Mouse (Mus musculus) adipose tissue, adult 10 weeks (tissue): ENCODE data around the gene Aldh1b1. TPM values are rescaled to one million over a fixed set of nuclear protein-coding genes. Genes with fewer than 3 reads are reported as not detected.

Experiments used
- polyA plus RNA-seq: library from polyadenylated mRNA; stranded (reverse); fragments of 350-450 nt; fragmentation: Illumina TruSeq; extraction: RNeasy Lipid Tissue Mini Kit (QIAGEN cat#74804); gene quantifications from one replicate; pipeline ENCODE4 v1.2.3, GENCODE M21; 2014; ENCODE audit warnings: low read depth, low replicate concordance

Aldh1b1 gene
- polyA plus RNA-seq, result 1.2 TPM

GRCm38 (mm10) chr4:45798964-45799363 is at the start of gene Aldh1b1:
Gene Aldh1b1 (plus strand): TSS chr4:45799022.

GRCm38 (mm10) chr4:45826275-45827040 is 27.6 kb downstream of the Aldh1b1 start, which contains the start of gene Igfbpl1:
Gene Igfbpl1 (minus strand): TSS chr4:45826923.

GRCm38 (mm10) chr4:45848109-45848824 is 49.4 kb downstream of the Aldh1b1 start, which contains the start of gene Stra6l:
Gene Stra6l (plus strand): TSS chr4:45848664.

Other genes starting within 250 kb of the Aldh1b1 start
- not detected for gene Igfbpl1, start 27.9 kb downstream of the Aldh1b1 start, polyA plus RNA-seq
- 0.52 TPM for gene Stra6l, start 49.6 kb downstream of the Aldh1b1 start, polyA plus RNA-seq
- gene Ccdc180, start 91.3 kb downstream of the Aldh1b1 start, polyA plus RNA-seq, result 2.1 TPM
- 35.6 TPM for gene Tdrd7, start 166.3 kb downstream of the Aldh1b1 start, polyA plus RNA-seq
- gene Tmod1, start 239.9 kb downstream of the Aldh1b1 start, polyA plus RNA-seq, result 20.3 TPM